Mouse (Mus musculus) hindbrain, embryonic 11.5 days (tissue): ENCODE results near the gene Gm28048. TPM values are rescaled to one million over a fixed set of nuclear protein-coding genes. Genes with fewer than 3 reads are reported as not detected.

Source experiments
- ATAC-seq: fragments of 200-750 bp; cut with Nextera tagmentation; 2 replicates; pipeline ENCODE4 v1.8.0; 2017; ENCODE audit warnings: mild to moderate bottlenecking, moderate TSS enrichment, moderate library complexity; ENCODE audit not compliant: low FRiP score
- DNase-seq: peaks from one replicate; pipeline ENCODE4 v3.0.0-alpha.2; 2015; ENCODE audit warnings: low spot score
- H3K27ac ChIP-seq: fragments of 300-500 bp; sonication (generic); 2 replicates; pipeline ENCODE4 v1.5.1; 2014; ENCODE audit warnings: mild to moderate bottlenecking, low read depth, low read length
- H3K27me3 ChIP-seq: fragments of 300-500 bp; sonication (generic); 2 replicates; pipeline ENCODE4 v1.6.1; 2014; ENCODE audit warnings: mild to moderate bottlenecking, low read length, moderate library complexity, mixed read lengths; ENCODE audit not compliant: control insufficient read depth, insufficient read depth
- H3K36me3 ChIP-seq: fragments of 300-500 bp; sonication (generic); 2 replicates; pipeline ENCODE4 v1.6.1; 2014; ENCODE audit warnings: mild to moderate bottlenecking, low read length, moderate library complexity, mixed read lengths; ENCODE audit not compliant: control insufficient read depth, insufficient read depth
- H3K4me1 ChIP-seq: fragments of 300-500 bp; sonication (generic); replicated peaks from 2 replicates; pipeline ENCODE4 v1.6.1; 2014; ENCODE audit warnings: low read length, mixed read lengths; ENCODE audit not compliant: control insufficient read depth, insufficient read depth
- H3K4me2 ChIP-seq: fragments of 300-500 bp; sonication (generic); replicated peaks from 2 replicates; pipeline ENCODE4 v1.6.1; 2014; ENCODE audit warnings: mild to moderate bottlenecking, low read depth, low read length
- H3K4me3 ChIP-seq: fragments of 300-500 bp; sonication (generic); 2 replicates; pipeline ENCODE4 v1.5.1; 2014; ENCODE audit warnings: low read depth, low read length
- H3K9ac ChIP-seq: fragments of 300-500 bp; sonication (generic); 2 replicates; pipeline ENCODE4 v1.6.1; 2014; ENCODE audit warnings: low read depth, low read length
- H3K9me3 ChIP-seq: fragments of 300-500 bp; sonication (generic); 2 replicates; pipeline ENCODE4 v1.6.1; 2016; ENCODE audit warnings: low read length; ENCODE audit not compliant: control insufficient read depth
- WGBS: fragments of 180-500 bp; shearing (Covaris S2); extraction: QIAGEN DNeasy Blood & Tissue Kit; methylation state at CpG from one replicate; pipeline ENCODE4 v1.1.7; 2014; 5-methylcytosine and 5-hydroxymethylcytosine counted together
- polyA plus RNA-seq: library from polyadenylated mRNA; unstranded; fragments of >200 nt; fragmentation: Nextera tagmentation; extraction: Ambion mirVana; gene quantifications from 2 replicates; pipeline ENCODE4 v1.2.1, GENCODE M21; 2014

The Gm28048 gene
- polyA plus RNA-seq, 1 experiment from 2014 or later: 4.8 TPM

- DNase-seq (no peak), ATAC-seq (no peak)
- Histone ChIP-seq H3K36me3 (no peaks in the 10 kb centered on the region), H3K4me2 (no peak overlapping the region), H3K4me3 (no peak overlapping the region), H3K4me1 (no peaks in the 10 kb centered on the region), H3K27me3 (no peaks in the 10 kb centered on the region), H3K27ac (no peak overlapping the region), H3K9ac (no peak overlapping the region), H3K9me3 (no peaks in the 10 kb centered on the region)
- 85% methylated on average over 2 of the region's 2 CpGs for WGBS
Measured at GRCm38 (mm10) chr11:22923606-22924005, 58.3 kb downstream of the Gm28048 start.

- no peak overlapping the region for H3K27ac ChIP-seq
- DNase-seq: no peak
- 91% methylated on average over 2 of the region's 2 CpGs for WGBS
- H3K9ac ChIP-seq: no peak overlapping the region
- H3K27me3 ChIP-seq: no peaks in the 10 kb centered on the region
- no peak overlapping the region for H3K4me2 ChIP-seq
- ATAC-seq: no peak
- no peaks in the 10 kb centered on the region for H3K4me1 ChIP-seq
- H3K4me3 ChIP-seq: no peak overlapping the region
- H3K9me3 ChIP-seq: no peaks in the 10 kb centered on the region
- no peaks in the 10 kb centered on the region for H3K36me3 ChIP-seq
Measured at GRCm38 (mm10) chr11:22922546-22922945, 59.3 kb downstream of the Gm28048 start.

- Histone ChIP-seq H3K4me1 (no peaks in the 10 kb centered on the region), H3K27me3 (no peaks in the 10 kb centered on the region), H3K9ac (no peak overlapping the region), H3K27ac (no peak overlapping the region), H3K4me2 (no peak overlapping the region), H3K36me3 (no peaks in the 10 kb centered on the region), H3K9me3 (no peaks in the 10 kb centered on the region), H3K4me3 (no peak overlapping the region)
- ATAC-seq (no peak), DNase-seq (no peak)
- 74% methylated on average over 2 of the region's 2 CpGs for WGBS
Measured at GRCm38 (mm10) chr11:22919336-22919735, 62.6 kb downstream of the Gm28048 start.

- Histone ChIP-seq H3K9me3 (no peaks in the 10 kb centered on the region), H3K4me2 (no peak overlapping the region), H3K27ac (no peak overlapping the region), H3K4me3 (no peak overlapping the region), H3K36me3 (no peaks in the 10 kb centered on the region), H3K9ac (no peak overlapping the region), H3K4me1 (no peaks in the 10 kb centered on the region), H3K27me3 (no peaks in the 10 kb centered on the region)
- no peak for DNase-seq
- WGBS: 81% methylated on average over 7 of the region's 7 CpGs
- ATAC-seq: no peak
Measured at GRCm38 (mm10) chr11:22917786-22918185, 64.1 kb downstream of the Gm28048 start.

GRCm38 (mm10) chr11:22913744-22914143 lies 68.1 kb downstream of the Gm28048 start:
- Histone ChIP-seq H3K36me3 (no peaks in the 10 kb centered on the region), H3K27me3 (no peaks in the 10 kb centered on the region), H3K4me2 (no peak overlapping the region), H3K9me3 (no peaks in the 10 kb centered on the region), H3K27ac (no peak overlapping the region), H3K4me1 (no peaks in the 10 kb centered on the region), H3K4me3 (no peak overlapping the region), H3K9ac (no peak overlapping the region)
- ATAC-seq: no peak
- WGBS: 85% methylated on average over 4 of the region's 4 CpGs
- no peak for DNase-seq

GRCm38 (mm10) chr11:22911831-22912230 lies 70.1 kb downstream of the Gm28048 start:
- H3K9me3 ChIP-seq: no peaks in the 10 kb centered on the region
- DNase-seq (no peak), ATAC-seq (no peak)
- H3K36me3 ChIP-seq: no peaks in the 10 kb centered on the region
- H3K4me1 ChIP-seq: no peaks in the 10 kb centered on the region
- 92% methylated on average over 7 of the region's 7 CpGs for WGBS
- H3K9ac ChIP-seq: no peak overlapping the region
- H3K4me2 ChIP-seq: no peak overlapping the region
- H3K4me3 ChIP-seq: no peak overlapping the region
- no peak overlapping the region for H3K27ac ChIP-seq
- H3K27me3 ChIP-seq: no peaks in the 10 kb centered on the region

GRCm38 (mm10) chr11:22906453-22906865 lies 75.4 kb downstream of the Gm28048 start:
- no peak for ATAC-seq
- H3K36me3 ChIP-seq: no peaks in the 10 kb centered on the region
- H3K4me1 ChIP-seq: no peaks in the 10 kb centered on the region
- H3K4me3 ChIP-seq: no peak overlapping the region
- no peak overlapping the region for H3K4me2 ChIP-seq
- no peak overlapping the region for H3K9ac ChIP-seq
- H3K27ac ChIP-seq: no peak overlapping the region
- no peak for DNase-seq
- H3K9me3 ChIP-seq: no peaks in the 10 kb centered on the region
- H3K27me3 ChIP-seq: no peaks in the 10 kb centered on the region

- ATAC-seq (no peak), DNase-seq (no peak)
- no peak overlapping the region for H3K4me2 ChIP-seq
- H3K36me3 ChIP-seq: no peaks in the 10 kb centered on the region; the same call in 1 of the 2 replicates
- no peaks in the 10 kb centered on the region for H3K27me3 ChIP-seq
- H3K4me1 ChIP-seq: no peaks in the 10 kb centered on the region
- no peak overlapping the region for H3K27ac ChIP-seq
- no peak overlapping the region for H3K4me3 ChIP-seq
- no peaks in the 10 kb centered on the region for H3K9me3 ChIP-seq
- WGBS: 80% methylated on average over 2 of the region's 2 CpGs
- no peak overlapping the region for H3K9ac ChIP-seq
Measured at GRCm38 (mm10) chr11:22902923-22903322, 79.0 kb downstream of the Gm28048 start.

- no peaks in the 10 kb centered on the region for H3K4me1 ChIP-seq
- 85% methylated on average over 3 of the region's 3 CpGs for WGBS
- no peak overlapping the region for H3K4me3 ChIP-seq
- no peak overlapping the region for H3K9ac ChIP-seq
- no peak overlapping the region for H3K4me2 ChIP-seq
- H3K27me3 ChIP-seq: no peaks in the 10 kb centered on the region
- H3K36me3 ChIP-seq: no peaks in the 10 kb centered on the region; the same call in 1 of the 2 replicates
- no peak for DNase-seq
- H3K27ac ChIP-seq: no peak overlapping the region
- ATAC-seq: no peak
- no peaks in the 10 kb centered on the region for H3K9me3 ChIP-seq
Measured at GRCm38 (mm10) chr11:22900041-22900440, 81.8 kb downstream of the Gm28048 start.
